Mouse (Mus musculus) midbrain, postnatal 0 days (tissue): ENCODE results near the gene Elfn2. TPM values are rescaled to one million over a fixed set of nuclear protein-coding genes. Genes with fewer than 3 reads are reported as not detected.

Experiments
- ATAC-seq: fragments of 200-750 bp; cut with Nextera tagmentation; 2 replicates; pipeline ENCODE4 v1.8.0; 2017; ENCODE audit warnings: moderate number of reproducible peaks, mild to moderate bottlenecking, moderate TSS enrichment, moderate library complexity; ENCODE audit not compliant: low FRiP score
- DNase-seq: peaks from one replicate; pipeline ENCODE4 v3.0.0-alpha.2; 2015; ENCODE audit warnings: low spot score
- H3K27ac ChIP-seq: fragments of 300-500 bp; sonication (generic); 2 replicates; pipeline ENCODE4 v1.5.1; 2014; ENCODE audit warnings: low read depth, mild to moderate bottlenecking, low read length, mixed read lengths
- H3K27me3 ChIP-seq: fragments of 300-500 bp; sonication (generic); 2 replicates; pipeline ENCODE4 v1.6.1; 2014; ENCODE audit warnings: low read length, control low read depth, mixed read lengths; ENCODE audit not compliant: insufficient read depth
- H3K36me3 ChIP-seq: fragments of 300-500 bp; sonication (generic); 2 replicates; pipeline ENCODE4 v1.6.1; 2014; ENCODE audit warnings: low read length, control low read depth, mixed read lengths; ENCODE audit not compliant: insufficient read depth
- H3K4me1 ChIP-seq: fragments of 300-500 bp; sonication (generic); 2 replicates; pipeline ENCODE4 v1.6.1; 2014; ENCODE audit warnings: mild to moderate bottlenecking, control low read depth, antibody characterized with exemption, low read length, mixed read lengths; ENCODE audit not compliant: insufficient read depth
- H3K4me2 ChIP-seq: fragments of 300-500 bp; sonication (generic); 2 replicates; pipeline ENCODE4 v1.6.1; 2014; ENCODE audit warnings: low read depth, mild to moderate bottlenecking, low read length, mixed read lengths; ENCODE audit not compliant: poor library complexity, severe bottlenecking
- H3K4me3 ChIP-seq: fragments of 300-500 bp; sonication (generic); 2 replicates; pipeline ENCODE4 v1.5.1; 2014; ENCODE audit warnings: low read depth, mild to moderate bottlenecking, low read length, moderate library complexity
- H3K9ac ChIP-seq: fragments of 300-500 bp; sonication (generic); replicated peaks from 2 replicates; pipeline ENCODE4 v1.6.1; 2014; ENCODE audit warnings: mild to moderate bottlenecking, low read length, moderate library complexity, mixed read lengths; ENCODE audit not compliant: poor library complexity, severe bottlenecking
- H3K9me3 ChIP-seq: fragments of 300-500 bp; sonication (generic); 2 replicates; pipeline ENCODE4 v1.6.1; 2016; ENCODE audit warnings: low read length, control low read depth
- CTCF ChIP-seq: IDR thresholded peaks from 2 replicates; pipeline ENCODE4 v1.5.1; 2016; ENCODE audit warnings: antibody characterized with exemption, mild to moderate bottlenecking
- WGBS: fragments of 180-500 bp; shearing (Covaris S2); extraction: QIAGEN DNeasy Blood & Tissue Kit; methylation state at CpG from one replicate; pipeline ENCODE4 v1.1.7; 2014; 5-methylcytosine and 5-hydroxymethylcytosine counted together
- polyA plus RNA-seq: library from polyadenylated mRNA; unstranded; fragments of >200 nt; fragmentation: Nextera tagmentation; extraction: Ambion mirVana; gene quantifications from 2 replicates; pipeline ENCODE4 v1.2.1, GENCODE M21; 2015
- total RNA-seq: library from RNA; depleted of rRNA; stranded (reverse); fragments of >200 nt; gene quantifications from 2 replicates; pipeline ENCODE4 v1.2.3, GENCODE M21; 2014

The Elfn2 gene
- total and polyA plus RNA-seq, 2 experiments from 2014 or later = 10.2 to 52.1 TPM

GRCm38 (mm10) chr15:78719416-78719815 is 845 bp upstream of the Elfn2 start:
- Histone ChIP-seq H3K4me3 (peak overlapping the region; percentile 72; the same call in 1 of the 2 replicates), H3K9me3 (no peaks in the 10 kb centered on the region), H3K4me2 (peak overlapping the region; percentile 86), H3K27ac (no peak overlapping the region), H3K36me3 (no peaks in the 10 kb centered on the region), H3K27me3 (peaks cover 7% of the 10 kb centered on the region; the same call in 1 of the 2 replicates), H3K4me1 (peaks cover 11% of the 10 kb centered on the region; the same call in 1 of the 2 replicates), H3K9ac (no peak overlapping the region)
- DNase-seq (no peak), ATAC-seq (no peak)
- WGBS = 7% methylated on average over 14 of the region's 14 CpGs
- no peak for TF ChIP-seq CTCF

GRCm38 (mm10) chr15:78716936-78717335 is 1.6 kb downstream of the Elfn2 start:
- peak overlapping the region; percentile 86 for H3K4me2 ChIP-seq
- peaks cover 17% of the 10 kb centered on the region for H3K4me1 ChIP-seq
- H3K9ac ChIP-seq = peak overlapping the region; percentile 79
- H3K27ac ChIP-seq = peak overlapping the region; percentile 75
- no peak for TF ChIP-seq CTCF
- peak overlapping the region; percentile 72 for H3K4me3 ChIP-seq
- 38% methylated on average over 13 of the region's 13 CpGs for WGBS
- peaks cover 7% of the 10 kb centered on the region; the same call in 1 of the 2 replicates for H3K27me3 ChIP-seq
- ATAC-seq = no peak
- H3K36me3 ChIP-seq = no peaks in the 10 kb centered on the region
- H3K9me3 ChIP-seq = no peaks in the 10 kb centered on the region
- DNase-seq = no peak

GRCm38 (mm10) chr15:78715856-78716255 is 2.7 kb downstream of the Elfn2 start:
- Histone ChIP-seq H3K36me3 (no peaks in the 10 kb centered on the region), H3K9me3 (no peaks in the 10 kb centered on the region), H3K4me1 (peaks cover 25% of the 10 kb centered on the region), H3K9ac (no peak overlapping the region), H3K27ac (no peak overlapping the region), H3K4me3 (peak overlapping the region; percentile 72; the same call in 1 of the 2 replicates), H3K4me2 (peak overlapping the region; percentile 86), H3K27me3 (peaks cover 7% of the 10 kb centered on the region; the same call in 1 of the 2 replicates)
- no peak for ATAC-seq
- WGBS = 44% methylated on average over 5 of the region's 5 CpGs
- TF ChIP-seq CTCF = 0 out of 2 replicates have a peak, but pooled peaks have one; percentile 5
- no peak for DNase-seq

GRCm38 (mm10) chr15:78713751-78714150 is 4.8 kb downstream of the Elfn2 start:
- Histone ChIP-seq H3K27ac (no peak overlapping the region), H3K36me3 (no peaks in the 10 kb centered on the region), H3K9me3 (no peaks in the 10 kb centered on the region), H3K9ac (no peak overlapping the region), H3K4me1 (peaks cover 34% of the 10 kb centered on the region), H3K4me3 (no peak overlapping the region), H3K27me3 (no peaks in the 10 kb centered on the region), H3K4me2 (no peak overlapping the region; the same call in 1 of the 2 replicates)
- DNase-seq = no peak
- WGBS = 69% methylated on average over 7 of the region's 7 CpGs
- no peak for ATAC-seq
- TF ChIP-seq CTCF = no peak

- H3K4me1 ChIP-seq = peaks cover 36% of the 10 kb centered on the region
- WGBS = 8% methylated on average over 44 of the region's 53 CpGs
These were observed 6.0 kb downstream of the Elfn2 start for GRCm38 (mm10) chr15:78712335-78713258.

GRCm38 (mm10) chr15:78711935-78712334 is 6.6 kb downstream of the Elfn2 start:
- H3K27ac ChIP-seq = no peak overlapping the region
- H3K4me3 ChIP-seq = no peak overlapping the region
- DNase-seq = no peak
- H3K9ac ChIP-seq = peak overlapping the region; percentile 13; the same call in 1 of the 2 replicates
- no peaks in the 10 kb centered on the region for H3K9me3 ChIP-seq
- TF ChIP-seq CTCF = no peak
- H3K27me3 ChIP-seq = no peaks in the 10 kb centered on the region
- no peaks in the 10 kb centered on the region for H3K36me3 ChIP-seq
- ATAC-seq = no peak
- peak overlapping the region; percentile 74 for H3K4me2 ChIP-seq
- H3K4me1 ChIP-seq = peaks cover 36% of the 10 kb centered on the region
- 79% methylated on average over 7 of the region's 7 CpGs for WGBS

More at GRCm38 (mm10) chr15:78712335-78713258, 6.0 kb downstream of the Elfn2 start:
- Histone ChIP-seq H3K9me3 (no peaks in the 10 kb centered on the region), H3K9ac (peak overlapping the region; percentile 60), H3K4me3 (peak overlapping the region; percentile 39), H3K27me3 (no peaks in the 10 kb centered on the region), H3K36me3 (no peaks in the 10 kb centered on the region), H3K4me2 (peak overlapping the region; percentile 74), H3K27ac (no peak overlapping the region)
- 0 out of 2 replicates have a peak, but pooled peaks have one; percentile 8 for TF ChIP-seq CTCF
- ATAC-seq (no peak), DNase-seq (no peak)
